Mouse (Mus musculus) heart, embryonic 15.5 days (tissue): ENCODE results near the gene Map4k3. TPM values are rescaled to one million over a fixed set of nuclear protein-coding genes. Genes with fewer than 3 reads are reported as not detected.

Experiments
- ATAC-seq: fragments of 200-750 bp; cut with Nextera tagmentation; replicated peaks from 2 replicates; pipeline ENCODE4 v1.8.0; 2017; ENCODE audit warnings: low read depth, moderate TSS enrichment; ENCODE audit not compliant: insufficient number of reproducible peaks, insufficient read depth, low FRiP score
- H3K27ac ChIP-seq: fragments of 300-500 bp; sonication (generic); 2 replicates; pipeline ENCODE4 v1.5.1; 2015; ENCODE audit warnings: mild to moderate bottlenecking, inconsistent platforms
- H3K27me3 ChIP-seq: fragments of 300-500 bp; sonication (generic); 2 replicates; pipeline ENCODE4 v1.6.1; 2015; ENCODE audit warnings: inconsistent platforms
- H3K36me3 ChIP-seq: fragments of 300-500 bp; sonication (generic); 2 replicates; pipeline ENCODE4 v1.6.1; 2015; ENCODE audit warnings: mild to moderate bottlenecking, inconsistent platforms
- H3K4me1 ChIP-seq: fragments of 300-500 bp; sonication (generic); replicated peaks from 2 replicates; pipeline ENCODE4 v1.6.1; 2015; ENCODE audit warnings: inconsistent platforms
- H3K4me2 ChIP-seq: fragments of 300-500 bp; sonication (generic); 2 replicates; pipeline ENCODE4 v1.6.1; 2015; ENCODE audit warnings: inconsistent platforms, mild to moderate bottlenecking, moderate library complexity
- H3K4me3 ChIP-seq: fragments of 300-500 bp; sonication (generic); 2 replicates; pipeline ENCODE4 v1.5.1; 2015; ENCODE audit warnings: mild to moderate bottlenecking, inconsistent platforms
- H3K9ac ChIP-seq: fragments of 300-500 bp; sonication (generic); 2 replicates; pipeline ENCODE4 v1.6.1; 2015; ENCODE audit warnings: mild to moderate bottlenecking, inconsistent platforms
- H3K9me3 ChIP-seq: fragments of 300-500 bp; sonication (generic); replicated peaks from 2 replicates; pipeline ENCODE4 v1.6.1; 2016; ENCODE audit warnings: inconsistent platforms
- WGBS: fragments of 180-500 bp; shearing (Covaris S2); methylation state at CpG from one replicate; pipeline ENCODE4 v1.1.7; 2015; ENCODE audit warnings: mixed read lengths; 5-methylcytosine and 5-hydroxymethylcytosine counted together
- polyA plus RNA-seq: library from polyadenylated mRNA; unstranded; fragments of >200 nt; fragmentation: Nextera tagmentation; extraction: Ambion mirVana; gene quantifications from 2 replicates; pipeline ENCODE4 v1.2.1, GENCODE M21; 2015

The Map4k3 gene
- polyA plus RNA-seq, 1 experiment from 2014 or later: 17.9 TPM

DNA sequence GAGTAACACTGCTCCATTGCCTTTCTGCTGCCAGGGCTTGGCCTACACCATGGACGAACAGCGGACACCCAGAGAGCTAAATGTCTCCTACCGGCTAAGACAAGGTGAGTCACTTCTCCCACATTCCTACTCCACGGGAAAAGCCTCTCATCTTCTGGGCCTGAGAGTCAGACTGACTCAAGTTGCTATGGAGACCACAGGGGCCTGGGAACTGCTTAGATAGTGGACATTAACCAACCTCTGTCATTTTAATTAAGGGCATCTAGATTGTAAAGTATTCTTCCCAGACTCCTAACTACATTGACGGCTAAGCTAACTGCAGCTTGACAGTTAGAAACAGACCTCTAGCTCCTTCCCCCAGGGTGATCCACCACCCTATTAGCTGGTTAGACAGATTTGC, 165.5 kb downstream of the Map4k3 start:
- ATAC-seq: no peak
- WGBS: 50% methylated on average over 5 of the region's 5 CpGs
- no peak overlapping the region for H3K4me3 ChIP-seq

DNA sequence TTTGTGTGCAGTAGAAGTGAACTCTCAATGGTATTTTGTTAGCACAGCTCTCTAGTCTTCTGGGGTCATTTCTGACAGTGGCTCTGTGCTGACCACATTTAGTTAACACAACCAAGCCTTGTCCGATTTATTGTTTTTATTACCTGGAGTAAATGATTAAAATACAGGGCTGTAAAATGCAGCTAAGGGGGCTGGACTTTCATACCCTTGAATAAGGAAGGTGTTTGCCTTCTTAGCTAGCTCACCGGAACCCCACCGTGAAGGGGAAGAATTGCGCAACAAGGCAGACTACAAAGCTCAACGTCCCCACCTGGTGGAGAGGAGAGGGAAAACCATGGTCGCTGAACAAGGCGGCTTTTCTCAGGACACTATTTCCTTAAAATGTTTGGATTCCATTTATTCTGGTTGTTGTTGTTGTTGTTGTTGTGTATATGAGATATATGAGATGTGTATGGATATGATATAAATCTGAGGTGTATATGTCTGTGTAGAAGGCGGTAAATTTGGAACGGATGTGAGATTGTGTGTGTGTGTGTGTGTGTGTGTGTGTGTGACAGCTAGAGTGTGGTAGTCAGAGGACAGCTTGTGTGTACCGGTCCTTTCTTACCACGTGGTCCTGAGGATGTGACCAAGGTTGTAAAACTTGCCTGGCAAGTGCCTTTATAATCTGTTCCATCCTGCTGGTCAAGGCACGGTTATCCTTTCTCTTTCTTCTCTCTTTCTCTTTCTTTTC, 167.4 kb downstream of the Map4k3 start:
- Histone ChIP-seq H3K9ac (no peak overlapping the region), H3K4me2 (peak overlapping the region; percentile 47), H3K9me3 (no peaks in the 10 kb centered on the region; the same call in 1 of the 2 replicates), H3K4me1 (no peaks in the 10 kb centered on the region), H3K4me3 (no peak overlapping the region), H3K27me3 (no peaks in the 10 kb centered on the region), H3K36me3 (no peaks in the 10 kb centered on the region; the same call in 1 of the 2 replicates), H3K27ac (no peak overlapping the region)
- no peak for ATAC-seq
- whole genome bisulfite sequencing: 18% methylated on average over 12 of the region's 12 CpGs

More for the DNA sequence above, 165.5 kb downstream of the Map4k3 start:
- Histone ChIP-seq H3K4me1 (no peaks in the 10 kb centered on the region), H3K9ac (no peak overlapping the region), H3K36me3 (no peaks in the 10 kb centered on the region; the same call in 1 of the 2 replicates), H3K27ac (no peak overlapping the region), H3K27me3 (no peaks in the 10 kb centered on the region), H3K4me2 (no peak overlapping the region), H3K9me3 (no peaks in the 10 kb centered on the region; the same call in 1 of the 2 replicates)

DNA sequence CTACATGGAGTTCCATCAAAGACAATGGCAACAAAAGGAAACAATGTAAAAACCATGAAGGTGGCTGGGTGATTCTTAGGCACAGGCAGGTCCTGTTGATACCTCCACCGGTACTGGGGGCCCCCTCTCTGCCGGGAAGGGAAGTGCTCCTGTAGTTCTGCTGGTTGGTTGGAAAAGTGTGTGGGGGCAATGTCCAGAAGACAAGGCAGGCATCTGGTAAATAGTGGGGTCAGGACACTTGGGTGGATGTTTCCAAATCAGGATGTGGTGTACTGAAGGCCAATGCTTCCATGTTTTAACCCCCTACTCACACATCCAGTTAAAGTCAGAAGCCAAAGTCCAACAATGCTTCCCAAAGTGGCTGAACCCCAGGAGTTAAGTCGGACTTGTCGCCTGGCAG, 168.5 kb downstream of the Map4k3 start:
- H3K27ac ChIP-seq: no peak overlapping the region
- WGBS: 72% methylated on average over 4 of the region's 4 CpGs
- H3K9ac ChIP-seq: no peak overlapping the region
- no peak overlapping the region for H3K4me2 ChIP-seq
- ATAC-seq: no peak
- no peaks in the 10 kb centered on the region for H3K27me3 ChIP-seq
- no peak overlapping the region for H3K4me3 ChIP-seq
- H3K36me3 ChIP-seq: no peaks in the 10 kb centered on the region; the same call in 1 of the 2 replicates
- H3K4me1 ChIP-seq: no peaks in the 10 kb centered on the region
- no peaks in the 10 kb centered on the region for H3K9me3 ChIP-seq

DNA sequence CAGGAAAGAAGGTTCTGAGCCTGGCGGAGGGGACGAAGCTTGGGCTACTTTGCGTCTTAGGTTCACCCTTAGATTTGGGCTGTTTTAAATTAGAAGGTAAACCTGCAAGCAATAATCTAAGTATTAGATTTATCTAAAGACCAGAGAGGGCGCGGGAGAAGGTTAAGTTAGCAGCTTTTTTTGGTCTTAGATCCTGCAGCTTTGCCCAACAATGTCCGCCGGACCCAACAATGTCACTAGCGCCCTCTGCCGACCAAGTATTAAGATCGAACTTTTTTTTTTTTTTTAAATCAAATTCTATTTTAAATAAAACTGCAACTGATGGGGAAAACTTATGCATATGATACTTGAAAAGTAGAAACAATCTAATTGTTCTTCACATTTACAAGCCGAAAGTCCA, 169.2 kb downstream of the Map4k3 start:
- no peak for ATAC-seq
- no peaks in the 10 kb centered on the region for H3K36me3 ChIP-seq
- 27% methylated on average over 11 of the region's 11 CpGs for WGBS
- no peaks in the 10 kb centered on the region for H3K27me3 ChIP-seq
- H3K4me1 ChIP-seq: no peaks in the 10 kb centered on the region
- H3K4me3 ChIP-seq: no peak overlapping the region
- no peak overlapping the region for H3K27ac ChIP-seq
- H3K9me3 ChIP-seq: no peaks in the 10 kb centered on the region
- peak overlapping the region; percentile 12; the same call in 1 of the 2 replicates for H3K4me2 ChIP-seq
- H3K9ac ChIP-seq: no peak overlapping the region

DNA sequence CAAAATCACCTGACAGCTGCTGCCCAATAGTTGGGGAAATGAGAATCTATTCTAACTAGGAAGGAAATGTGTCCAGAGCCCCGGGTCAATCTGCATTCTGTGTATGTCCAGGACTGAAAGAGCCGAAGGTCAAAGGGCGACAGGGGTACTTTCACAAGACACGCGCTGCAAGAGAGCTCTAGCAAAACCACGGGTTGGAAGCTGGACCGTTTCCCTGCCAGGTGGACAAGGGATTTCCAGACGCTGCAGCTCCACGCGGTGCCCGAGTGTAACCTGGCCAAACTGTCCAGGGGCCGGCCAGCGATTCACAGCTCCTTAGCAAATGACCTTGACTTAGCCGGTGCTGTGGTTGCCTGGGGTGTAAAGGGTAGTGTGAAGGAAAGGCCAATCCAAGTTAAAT, 169.7 kb downstream of the Map4k3 start:
- no peak overlapping the region for H3K4me3 ChIP-seq
- no peaks in the 10 kb centered on the region for H3K4me1 ChIP-seq
- H3K9ac ChIP-seq: no peak overlapping the region
- H3K9me3 ChIP-seq: no peaks in the 10 kb centered on the region
- WGBS: 75% methylated on average over 14 of the region's 14 CpGs
- H3K27ac ChIP-seq: no peak overlapping the region
- no peak for ATAC-seq
- H3K27me3 ChIP-seq: no peaks in the 10 kb centered on the region
- H3K4me2 ChIP-seq: no peak overlapping the region
- no peaks in the 10 kb centered on the region for H3K36me3 ChIP-seq

DNA sequence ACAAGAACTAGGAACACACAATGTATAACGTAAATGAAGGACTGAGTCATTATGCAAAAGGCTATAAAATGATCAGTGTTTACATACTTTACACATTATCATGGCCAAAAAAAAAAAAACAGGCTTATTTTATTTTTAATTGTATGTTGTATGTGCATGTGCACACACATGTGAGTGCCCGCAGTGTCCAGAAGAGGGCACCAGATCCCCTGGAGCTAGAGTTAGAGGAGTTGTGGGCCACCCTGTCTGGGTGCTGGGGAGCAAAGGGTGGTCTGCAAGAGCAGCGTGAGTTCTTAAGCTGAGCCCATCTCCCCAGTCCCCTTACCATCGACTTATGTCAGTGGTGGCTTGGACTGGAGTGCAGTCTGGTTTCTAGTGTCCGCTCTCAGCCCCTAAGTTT, 170.8 kb downstream of the Map4k3 start:
- Histone ChIP-seq H3K4me3 (no peak overlapping the region), H3K4me2 (no peak overlapping the region), H3K27ac (no peak overlapping the region), H3K9me3 (no peaks in the 10 kb centered on the region), H3K36me3 (no peaks in the 10 kb centered on the region), H3K27me3 (no peaks in the 10 kb centered on the region), H3K9ac (no peak overlapping the region), H3K4me1 (0 out of 2 replicates have a peak, but pooled peaks cover 2% of the 10 kb centered on the region)
- WGBS: 93% methylated on average over 5 of the region's 5 CpGs
- ATAC-seq: no peak

DNA sequence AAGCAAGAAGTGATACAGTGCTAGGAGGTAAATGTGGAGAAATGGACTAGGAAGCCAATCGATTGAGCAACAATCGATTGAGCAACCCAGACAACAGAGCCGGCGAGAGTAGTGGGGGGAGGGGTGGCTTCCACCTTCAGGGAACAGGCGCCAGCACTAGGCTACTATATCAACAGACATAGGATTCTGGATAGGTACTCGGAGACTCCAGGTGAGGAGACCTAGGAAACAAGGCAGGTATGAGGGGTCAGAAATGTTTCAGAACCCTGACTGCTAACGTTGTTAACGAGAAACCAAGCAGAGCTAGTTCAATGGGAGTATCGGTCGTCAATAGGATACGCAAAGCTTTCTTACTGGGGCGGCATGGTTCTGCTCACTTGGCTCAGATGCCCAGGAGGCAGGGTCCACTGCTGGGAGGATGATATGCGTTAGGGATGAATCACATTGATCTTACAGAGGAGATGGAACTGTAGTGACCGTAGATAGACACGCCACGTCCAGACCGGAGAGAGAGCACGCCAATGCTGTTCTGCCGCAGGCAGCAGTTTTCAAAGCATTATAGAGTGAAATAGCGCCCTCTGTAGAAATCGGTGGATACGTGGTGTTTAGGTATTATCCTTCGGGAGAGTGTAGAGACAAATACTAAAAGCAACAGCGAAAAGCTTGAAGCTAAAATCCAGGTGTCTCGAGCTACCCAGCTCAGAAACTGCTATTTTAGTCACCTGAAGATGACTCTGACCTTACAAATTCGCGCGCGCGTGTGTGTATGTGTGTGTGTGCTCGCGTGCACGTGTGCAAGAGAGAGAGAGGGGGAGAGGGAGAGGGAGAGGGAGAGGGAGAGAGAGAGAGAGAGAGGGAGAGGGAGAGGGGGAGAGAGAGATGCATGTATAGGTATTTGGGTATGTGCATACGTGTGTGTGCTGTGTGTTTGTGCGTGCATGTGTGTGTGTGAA, 174.7 kb downstream of the Map4k3 start:
- Histone ChIP-seq H3K4me1 (0 out of 2 replicates have a peak, but pooled peaks cover 2% of the 10 kb centered on the region), H3K9ac (peak overlapping the region; percentile 57), H3K27ac (peak overlapping the region; percentile 32; the same call in 1 of the 2 replicates), H3K27me3 (no peaks in the 10 kb centered on the region), H3K9me3 (no peaks in the 10 kb centered on the region), H3K36me3 (no peaks in the 10 kb centered on the region), H3K4me2 (peak overlapping the region; percentile 85), H3K4me3 (peak overlapping the region; percentile 68)
- 4% methylated on average over 35 of the region's 35 CpGs for WGBS
- peak; percentile 83; the same call in 1 of the 2 replicates for ATAC-seq

DNA sequence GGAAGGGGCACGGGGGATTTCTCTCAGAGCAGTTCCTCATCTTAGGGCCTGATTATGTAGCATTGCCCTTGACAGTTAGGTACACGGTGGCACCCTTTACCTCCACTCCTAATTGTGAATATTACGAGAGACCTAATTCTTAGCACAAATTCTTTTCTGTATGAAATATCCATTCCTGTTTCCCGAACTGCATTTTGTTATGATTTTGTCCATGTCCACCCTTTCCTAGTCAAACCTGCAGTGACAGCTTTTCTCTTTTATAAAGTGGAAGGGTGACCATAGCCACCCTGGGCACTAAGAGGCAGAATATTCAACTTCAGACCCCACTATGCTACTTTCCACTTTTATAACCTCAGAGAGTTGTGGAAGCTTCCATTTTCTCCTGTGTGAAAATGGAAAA, 175.6 kb downstream of the Map4k3 start:
- no peak overlapping the region for H3K4me3 ChIP-seq
- no peak for ATAC-seq
- H3K36me3 ChIP-seq: no peaks in the 10 kb centered on the region
- no peaks in the 10 kb centered on the region for H3K9me3 ChIP-seq
- 70% methylated on average over 4 of the region's 4 CpGs for WGBS
- H3K4me2 ChIP-seq: peak overlapping the region; percentile 85; the same call in 1 of the 2 replicates
- H3K9ac ChIP-seq: no peak overlapping the region
- H3K27me3 ChIP-seq: no peaks in the 10 kb centered on the region
- 0 out of 2 replicates have a peak, but pooled peaks cover 2% of the 10 kb centered on the region for H3K4me1 ChIP-seq
- no peak overlapping the region for H3K27ac ChIP-seq

DNA sequence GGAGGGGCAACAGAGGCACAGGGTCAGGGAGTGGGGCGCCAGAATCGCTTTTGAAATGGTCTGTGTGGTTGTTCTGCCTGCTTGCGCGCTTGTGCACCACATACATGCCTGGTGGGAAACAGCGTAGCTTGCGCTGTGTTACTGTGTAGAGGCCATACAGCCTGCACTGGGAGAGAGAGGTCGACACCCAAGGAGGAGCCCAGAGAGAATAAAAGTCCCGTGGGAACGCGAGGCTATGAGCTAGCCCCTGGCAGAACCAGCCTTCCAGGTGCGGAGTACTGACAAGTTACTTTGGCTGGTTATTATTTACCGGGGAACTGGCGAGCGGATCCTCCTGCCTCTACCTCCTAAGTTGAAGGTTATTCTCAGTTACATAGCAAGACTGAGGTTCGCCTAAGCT, 177.3 kb downstream of the Map4k3 start:
- H3K36me3 ChIP-seq: no peaks in the 10 kb centered on the region
- H3K4me2 ChIP-seq: no peak overlapping the region
- H3K4me3 ChIP-seq: no peak overlapping the region
- H3K9me3 ChIP-seq: no peaks in the 10 kb centered on the region
- H3K9ac ChIP-seq: no peak overlapping the region
- no peak for ATAC-seq
- no peak overlapping the region for H3K27ac ChIP-seq
- WGBS: 83% methylated on average over 15 of the region's 15 CpGs
- H3K4me1 ChIP-seq: 0 out of 2 replicates have a peak, but pooled peaks cover 2% of the 10 kb centered on the region
- no peaks in the 10 kb centered on the region for H3K27me3 ChIP-seq

DNA sequence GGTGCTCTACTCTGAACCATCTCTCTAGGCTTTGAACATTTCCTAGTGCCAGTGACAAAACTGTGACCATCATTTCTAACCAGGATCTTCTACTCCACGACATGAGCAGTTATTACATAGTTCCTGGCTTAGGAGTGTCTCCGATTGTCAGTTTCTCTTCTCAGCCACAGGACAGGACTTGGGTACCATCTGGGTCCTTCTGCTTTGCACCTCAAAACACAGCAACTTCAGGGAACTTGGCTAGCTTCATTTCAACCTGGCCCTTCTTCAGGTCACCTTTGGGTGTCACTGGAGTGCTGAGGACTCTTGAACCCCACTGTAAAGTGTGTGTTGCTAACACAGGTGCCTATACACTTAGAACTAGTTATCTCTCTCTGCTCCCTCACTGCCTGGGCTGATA, 181.4 kb downstream of the Map4k3 start:
- Histone ChIP-seq H3K9me3 (no peaks in the 10 kb centered on the region), H3K4me3 (no peak overlapping the region), H3K36me3 (no peaks in the 10 kb centered on the region), H3K9ac (no peak overlapping the region), H3K27ac (no peak overlapping the region), H3K4me1 (no peaks in the 10 kb centered on the region), H3K27me3 (no peaks in the 10 kb centered on the region), H3K4me2 (no peak overlapping the region)
- no peak for ATAC-seq
- WGBS: 77% methylated on average over 2 of the region's 2 CpGs

DNA sequence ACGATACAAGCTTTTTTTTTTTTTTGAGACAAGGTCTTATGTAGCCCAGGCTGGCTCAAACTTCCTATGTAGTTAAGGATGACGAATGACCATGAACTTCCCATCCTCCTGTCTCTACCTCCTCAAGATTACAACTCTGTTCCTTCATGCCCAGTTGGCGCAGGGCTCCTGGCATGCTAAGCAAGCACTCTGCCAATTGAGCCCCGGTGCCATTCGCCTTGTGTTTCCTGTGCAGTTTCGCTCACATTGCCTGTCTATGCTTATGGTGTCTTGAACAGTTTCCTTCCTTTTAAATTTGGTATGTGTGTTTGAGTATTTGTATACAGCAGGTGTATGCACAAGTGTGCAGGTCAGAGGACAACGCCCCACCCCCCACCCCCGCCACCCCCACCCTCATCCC, 182.1 kb downstream of the Map4k3 start:
- Histone ChIP-seq H3K4me3 (no peak overlapping the region), H3K36me3 (no peaks in the 10 kb centered on the region), H3K9ac (no peak overlapping the region), H3K9me3 (no peaks in the 10 kb centered on the region), H3K27ac (no peak overlapping the region), H3K4me1 (no peaks in the 10 kb centered on the region), H3K27me3 (no peaks in the 10 kb centered on the region), H3K4me2 (no peak overlapping the region)
- 84% methylated on average over 8 of the region's 8 CpGs for WGBS
- no peak for ATAC-seq
